In genomic region chr7:29290691-29291485, GRCm38 (mm10) we compare ENCODE assay signal across 9 mouse cellular contexts. TPM values are rescaled to one million over a fixed set of nuclear protein-coding genes. Genes with fewer than 3 reads are reported as not detected.
DNase-seq lines count a peak whose midpoint lies in the region; ATAC-seq and TF ChIP-seq lines count a peak whose summit lies in the region.
"Had no signal": no experiment of that assay in that cellular context is flagged by ENCODE, and none has a peak within 500 bp of the region (broad histone marks: within the 10 kb centered on the region; RNA-seq: fewer than 3 reads in every experiment).

No protein-coding gene starts in this region.

- no peak for ATAC-seq in forebrain, embryonic 12.5 days (ENCODE audit: low FRiP score)
- ATAC-seq in lung, postnatal 0 days = no peak

- whole genome bisulfite sequencing in heart, embryonic 10.5 days = 51% methylated on average over 11 of the region's 11 CpGs
- 38% methylated on average over 11 of the region's 11 CpGs for WGBS in forebrain, embryonic 12.5 days
- WGBS in lung, postnatal 0 days = 51% methylated on average over 11 of the region's 11 CpGs

- no peaks in the 10 kb centered on the region for H3K36me3 ChIP-seq in heart, embryonic 10.5 days
- H3K36me3 ChIP-seq in forebrain, embryonic 12.5 days (replicated peaks) = no peaks in the 10 kb centered on the region
- H3K36me3 ChIP-seq in lung, postnatal 0 days (ENCODE audit: insufficient read depth, low read length) = no peaks in the 10 kb centered on the region

- peaks cover 49% of the 10 kb centered on the region for H3K4me1 ChIP-seq in heart, embryonic 10.5 days
- H3K4me1 ChIP-seq in forebrain, embryonic 12.5 days = peaks cover 53% of the 10 kb centered on the region
- peaks cover 9% of the 10 kb centered on the region; the same call in 1 of the 2 replicates for H3K4me1 ChIP-seq in lung, postnatal 0 days (ENCODE audit: insufficient read depth, low read depth, low read length)

- TF ChIP-seq CTCF in lung, postnatal 0 days (IDR thresholded peaks at IDR 0.05) = no peak

- DNase-seq in heart, embryonic 10.5 days (ENCODE audit: low spot score) = no peak
- no peak for DNase-seq in heart, adult 18-20 months
- DNase-seq in ES-CJ7 (ENCODE audit: low read depth, low spot score) = peak; percentile 24
- DNase-seq in lung, postnatal 0 days (ENCODE audit: low spot score) = no peak
- DNase-seq in thymus, postnatal 4 days = no peak
- DNase-seq in gastrocnemius, adult 18-20 months (ENCODE audit: low spot score) = no peak
- DNase-seq in urinary bladder, postnatal 14 days (ENCODE audit: low spot score) = no peak

- no peak overlapping the region for H3K4me3 ChIP-seq in heart, embryonic 10.5 days
- no peak overlapping the region for H3K4me3 ChIP-seq in forebrain, embryonic 12.5 days (replicated peaks)
- H3K4me3 ChIP-seq in lung, postnatal 0 days (ENCODE audit: low read depth, low read length) = peak overlapping the region; percentile 53
- H3K4me3 ChIP-seq: myocyte had no signal

- H3K9ac ChIP-seq in forebrain, embryonic 12.5 days = peak overlapping the region; percentile 14; the same call in 1 of the 2 replicates
- H3K9ac ChIP-seq in lung, postnatal 0 days (replicated peaks; ENCODE audit: low read depth) = peak overlapping the region; percentile 27; the same call in 1 of the 2 replicates

- H3K4me2 ChIP-seq in forebrain, embryonic 12.5 days = peak overlapping the region; percentile 1; the same call in 1 of the 2 replicates
- H3K4me2 ChIP-seq in lung, postnatal 0 days (replicated peaks; ENCODE audit: low read depth, low read length) = peak overlapping the region; percentile 51

- no peaks in the 10 kb centered on the region for H3K9me3 ChIP-seq in heart, embryonic 10.5 days
- H3K9me3 ChIP-seq in forebrain, embryonic 12.5 days = no peaks in the 10 kb centered on the region
- H3K9me3 ChIP-seq in lung, postnatal 0 days (ENCODE audit: low read length) = no peaks in the 10 kb centered on the region

- peaks cover 60% of the 10 kb centered on the region for H3K27me3 ChIP-seq in heart, embryonic 10.5 days (ENCODE audit: insufficient read depth, poor library complexity, severe bottlenecking)
- H3K27me3 ChIP-seq in forebrain, embryonic 12.5 days = peaks cover 31% of the 10 kb centered on the region
- no peaks in the 10 kb centered on the region for H3K27me3 ChIP-seq in lung, postnatal 0 days (replicated peaks; ENCODE audit: insufficient read depth, low read length)

- TF ChIP-seq EP300 in lung, postnatal 0 days (IDR thresholded peaks at IDR 0.05) = no peak

- H3K27ac ChIP-seq in heart, embryonic 10.5 days = peak overlapping the region; percentile 82
- H3K27ac ChIP-seq in forebrain, embryonic 12.5 days = peak overlapping the region; percentile 83
- H3K27ac ChIP-seq in lung, postnatal 0 days (ENCODE audit: low read length) = peak overlapping the region; percentile 95

RNA-seq across cellular contexts. Expression of gene Ppp1r14a, which starts 1.8 kb away (rescaled TPM):
- 6.4 and 13.8 TPM in 2 replicates for polyA plus RNA-seq in heart, embryonic 10.5 days (2016; fragmentation: Nextera tagmentation; extraction: Ambion mirVana)
- total RNA-seq in heart, adult 18-20 months (2021) = 1 to 10 TPM; 5.8 to 7.5 TPM
- 14.8 and 16.5 TPM in 2 replicates for polyA plus RNA-seq in forebrain, embryonic 12.5 days (2016; fragmentation: Nextera tagmentation; extraction: Ambion mirVana)
- polyA plus RNA-seq in lung, postnatal 0 days (2015; fragmentation: Nextera tagmentation; extraction: Ambion mirVana) = 222 and 246 TPM in 2 replicates
- total RNA-seq in gastrocnemius, adult 18-20 months (2021) = 1 to 10 TPM; 3.3 to 3.4 TPM

RNA-seq across cellular contexts. Expression of gene Spint2, which starts 9.2 kb away (rescaled TPM):
- 32.4 and 63.4 TPM in 2 replicates for polyA plus RNA-seq in heart, embryonic 10.5 days (2016; fragmentation: Nextera tagmentation; extraction: Ambion mirVana)
- total RNA-seq in heart, adult 18-20 months (2021) = 10 to 100 TPM; 45.7 to 53.8 TPM
- polyA plus RNA-seq in forebrain, embryonic 12.5 days (2016; fragmentation: Nextera tagmentation; extraction: Ambion mirVana) = 42.2 and 45.0 TPM in 2 replicates
- polyA plus RNA-seq in lung, postnatal 0 days (2015; fragmentation: Nextera tagmentation; extraction: Ambion mirVana) = 429 and 453 TPM in 2 replicates
- 10 to 100 TPM in 1 of 2 experiments, 1 to 10 TPM in 1; 8.2 to 14.7 TPM for total RNA-seq in gastrocnemius, adult 18-20 months (2021)

RNA-seq across cellular contexts. Expression of gene Dpf1, which starts 12.9 kb away (rescaled TPM):
- polyA plus RNA-seq in heart, embryonic 10.5 days (2016; fragmentation: Nextera tagmentation; extraction: Ambion mirVana) = 2.5 and 8.7 TPM in 2 replicates
- total RNA-seq in heart, adult 18-20 months (2021) = 1 to 10 TPM in 1 of 2 experiments, under 1 TPM in 1; 0.47 to 1.1 TPM
- polyA plus RNA-seq in forebrain, embryonic 12.5 days (2016; fragmentation: Nextera tagmentation; extraction: Ambion mirVana) = 118 and 147 TPM in 2 replicates
- polyA plus RNA-seq in lung, postnatal 0 days (2015; fragmentation: Nextera tagmentation; extraction: Ambion mirVana) = 2.0 and 2.5 TPM in 2 replicates
- 1 to 10 TPM; 2.4 to 2.7 TPM for total RNA-seq in gastrocnemius, adult 18-20 months (2021)

RNA-seq across cellular contexts. Expression of gene 2200002D01Rik, which starts 42.6 kb away (rescaled TPM):
- 8.2 and 9.7 TPM in 2 replicates for polyA plus RNA-seq in heart, embryonic 10.5 days (2016; fragmentation: Nextera tagmentation; extraction: Ambion mirVana)
- total RNA-seq in heart, adult 18-20 months (2021) = 1 to 10 TPM in 1 of 2 experiments, under 1 TPM in 1; 0.77 to 1.6 TPM
- polyA plus RNA-seq in forebrain, embryonic 12.5 days (2016; fragmentation: Nextera tagmentation; extraction: Ambion mirVana) = 0.76 and 1.4 TPM in 2 replicates
- 123 and 134 TPM in 2 replicates for polyA plus RNA-seq in lung, postnatal 0 days (2015; fragmentation: Nextera tagmentation; extraction: Ambion mirVana)
- total RNA-seq in gastrocnemius, adult 18-20 months (2021) = 1 to 10 TPM in 1 of 2 experiments, under 1 TPM in 1; 0.66 to 1.1 TPM

RNA-seq across cellular contexts. Expression of gene Yif1b, which starts 52.8 kb away (rescaled TPM):
- 126 and 131 TPM in 2 replicates for polyA plus RNA-seq in heart, embryonic 10.5 days (2016; fragmentation: Nextera tagmentation; extraction: Ambion mirVana)
- 10 to 100 TPM; 66.3 to 69.2 TPM for total RNA-seq in heart, adult 18-20 months (2021)
- polyA plus RNA-seq in forebrain, embryonic 12.5 days (2016; fragmentation: Nextera tagmentation; extraction: Ambion mirVana) = 70.3 and 73.8 TPM in 2 replicates
- 93.9 and 96.2 TPM in 2 replicates for polyA plus RNA-seq in lung, postnatal 0 days (2015; fragmentation: Nextera tagmentation; extraction: Ambion mirVana)
- 10 to 100 TPM; 38.1 to 38.4 TPM for total RNA-seq in gastrocnemius, adult 18-20 months (2021)

Comparison
In these comparisons a context has a peak if more than half of its experiments do, and no peak if none do; other contexts are left out.
1. RNA of gene Ppp1r14a, which starts 1.8 kb away (polyA plus RNA-seq): 222 to 246 TPM in lung, postnatal 0 days; 14.8 to 16.5 TPM in forebrain, embryonic 12.5 days and 6.4 to 13.8 TPM in heart, embryonic 10.5 days; every median in the first group is over 10 times any median in the second.
2. RNA of gene Dpf1, which starts 12.9 kb away (polyA plus RNA-seq): 118 to 147 TPM in forebrain, embryonic 12.5 days; 2.5 to 8.7 TPM in heart, embryonic 10.5 days and 2.0 to 2.5 TPM in lung, postnatal 0 days; every median in the first group is over 10 times any median in the second.
3. Peak in every context shown above with its lines, with median percentiles within 50 percentile points of each other: H3K27ac ChIP-seq.